Mouse (Mus musculus): ENCODE results near the gene Slc9a4.

- TF ChIP-seq CTCF (IDR thresholded peaks at IDR 0.05; ENCODE audit: low read depth) (no peak), EP300 (IDR thresholded peaks at IDR 0.05; ENCODE audit: low read depth) (no peak)
Measured at GRCm38 (mm10) chr1:40626954-40627353, 47.1 kb downstream of the Slc9a4 start.
